24 mouse cellular contexts compared by ENCODE assay signal in genomic region chr4:130213197-130213596, GRCm38 (mm10). TPM values are rescaled to one million over a fixed set of nuclear protein-coding genes. Genes with fewer than 3 reads are reported as not detected.
"Had no signal": no experiment of that assay in that cellular context is flagged by ENCODE, and none has a peak within 500 bp of the region (broad histone marks: within the 10 kb centered on the region; RNA-seq: fewer than 3 reads in every experiment).

No protein-coding gene starts in this region.

- ATAC-seq: intestine, postnatal 0 days; midbrain, embryonic 15.5 days had no signal

- H3K9ac ChIP-seq: limb, embryonic 12.5 days; limb, embryonic 15.5 days; midbrain, embryonic 12.5 days; midbrain, embryonic 15.5 days; neural tube, embryonic 12.5 days; neural tube, embryonic 15.5 days had no signal

- DNase-seq: kidney, adult 2 months; kidney, postnatal 10 days; kidney, postnatal 36 days; left cerebral cortex, postnatal 4 days; lung, adult 2 months; right cerebral cortex, adult 18-20 months; right cerebral cortex, postnatal 14 days; right cerebral cortex, postnatal 4 days; thymus, adult 2 months; thymus, postnatal 14 days; thymus, postnatal 4 days had no signal

- H3K27me3 ChIP-seq: limb, embryonic 15.5 days; midbrain, embryonic 12.5 days; midbrain, embryonic 15.5 days; neural tube, embryonic 12.5 days had no signal

- H3K4me3 ChIP-seq: limb, embryonic 12.5 days; limb, embryonic 15.5 days; midbrain, embryonic 12.5 days; midbrain, embryonic 15.5 days; neural tube, embryonic 12.5 days; neural tube, embryonic 15.5 days had no signal

- H3K9me3 ChIP-seq: limb, embryonic 15.5 days; midbrain, embryonic 12.5 days; midbrain, embryonic 15.5 days; neural tube, embryonic 15.5 days had no signal

- H3K27ac ChIP-seq: limb, embryonic 12.5 days; limb, embryonic 15.5 days; macrophage; midbrain, embryonic 12.5 days; midbrain, embryonic 15.5 days; neural tube, embryonic 12.5 days; neural tube, embryonic 15.5 days; stomach, postnatal 0 days had no signal

- H3K4me2 ChIP-seq: limb, embryonic 12.5 days; limb, embryonic 15.5 days; midbrain, embryonic 12.5 days; midbrain, embryonic 15.5 days; neural tube, embryonic 12.5 days; neural tube, embryonic 15.5 days had no signal

- H3K36me3 ChIP-seq: limb, embryonic 12.5 days; limb, embryonic 15.5 days; midbrain, embryonic 12.5 days; midbrain, embryonic 15.5 days; neural tube, embryonic 12.5 days; neural tube, embryonic 15.5 days had no signal

- H3K4me1 ChIP-seq: limb, embryonic 15.5 days; midbrain, embryonic 12.5 days; midbrain, embryonic 15.5 days; neural tube, embryonic 12.5 days; neural tube, embryonic 15.5 days had no signal

RNA-seq across cellular contexts. Expression of gene Gm853, which starts 9.0 kb away (rescaled TPM):
- polyA plus RNA-seq: intestine, embryonic 14.5 days; intestine, postnatal 0 days; kidney, embryonic 14.5 days; limb, embryonic 12.5 days; limb, embryonic 15.5 days; lung, adult 2 months; lung, embryonic 16.5 days; macrophage; midbrain, embryonic 12.5 days; neural tube, embryonic 12.5 days; neural tube, embryonic 15.5 days; stomach, embryonic 14.5 days; stomach, postnatal 0 days had no signal

RNA-seq across cellular contexts. Expression of gene Tinagl1, which starts 38.3 kb away (rescaled TPM):
- polyA plus RNA-seq: macrophage had no signal
